In genomic region chr13:29185545-29185944, GRCm38 (mm10) we compare ENCODE assay signal across 26 mouse cellular contexts.
DNase-seq lines count a peak whose midpoint lies in the region; ATAC-seq and TF ChIP-seq lines count a peak whose summit lies in the region.
"Had no signal": no experiment of that assay in that cellular context is flagged by ENCODE, and none has a peak within 500 bp of the region (broad histone marks: within the 10 kb centered on the region; RNA-seq: fewer than 3 reads in every experiment).

No protein-coding gene starts in this region.

- no peak for TF ChIP-seq POLR2A in limb, embryonic 14.5 days (IDR thresholded peaks at IDR 0.05; ENCODE audit: borderline replicate concordance, extremely low read depth, insufficient read depth, insufficient read length)

- no peaks in the 10 kb centered on the region for H3K9me3 ChIP-seq in heart, embryonic 14.5 days (ENCODE audit: control insufficient read depth, low read length)
- no peaks in the 10 kb centered on the region for H3K9me3 ChIP-seq in limb, embryonic 14.5 days (ENCODE audit: control insufficient read depth, low read length)
- H3K9me3 ChIP-seq in limb, embryonic 10.5 days (replicated peaks) = no peaks in the 10 kb centered on the region
- H3K9me3 ChIP-seq in embryonic facial prominence, embryonic 15.5 days (replicated peaks) = no peaks in the 10 kb centered on the region
- H3K9me3 ChIP-seq: forebrain, embryonic 13.5 days; kidney, embryonic 15.5 days; limb, embryonic 12.5 days; megakaryocyte, embryonic 14.5 days; midbrain, embryonic 12.5 days; neural tube, embryonic 13.5 days had no signal

- ATAC-seq in heart, embryonic 14.5 days (ENCODE audit: insufficient number of reproducible peaks, insufficient read depth, low FRiP score, low read depth) = no peak
- ATAC-seq in limb, embryonic 14.5 days (ENCODE audit: low FRiP score, low read depth) = no peak
- ATAC-seq in embryonic facial prominence, embryonic 15.5 days (ENCODE audit: insufficient number of reproducible peaks, low FRiP score, low TSS enrichment, low read depth) = peak; percentile 47; the same call in 1 of the 2 replicates
- ATAC-seq: forebrain, embryonic 13.5 days; intestine, postnatal 0 days; Patski had no signal

- no peaks in the 10 kb centered on the region for H3K27me3 ChIP-seq in heart, embryonic 14.5 days (ENCODE audit: control insufficient read depth, insufficient read depth, low read length)
- no peaks in the 10 kb centered on the region for H3K27me3 ChIP-seq in limb, embryonic 14.5 days (ENCODE audit: control insufficient read depth, insufficient read depth, low read length)
- no peaks in the 10 kb centered on the region for H3K27me3 ChIP-seq in limb, embryonic 10.5 days (ENCODE audit: low read depth, poor library complexity, severe bottlenecking)
- H3K27me3 ChIP-seq in embryonic facial prominence, embryonic 15.5 days = no peaks in the 10 kb centered on the region
- H3K27me3 ChIP-seq: forebrain, embryonic 13.5 days; kidney, embryonic 15.5 days; limb, embryonic 12.5 days; megakaryocyte, embryonic 14.5 days; midbrain, embryonic 12.5 days; neural tube, embryonic 13.5 days; Patski had no signal

- DNase-seq in heart, adult 11 months = peak; percentile 45
- no peak for DNase-seq in heart, postnatal 14 days
- no peak for DNase-seq in heart, postnatal 36 days
- DNase-seq in limb, embryonic 14.5 days (ENCODE audit: low spot score) = peak; percentile 10
- no peak for DNase-seq in limb, embryonic 10.5 days (ENCODE audit: low spot score)
- no peak for DNase-seq in ovary, postnatal 14 days (ENCODE audit: low spot score)
- DNase-seq: adrenal gland, postnatal 10 days; cerebellum, adult 8-10 months; cerebellum, postnatal 25 days; gastrocnemius, postnatal 25 days; kidney, postnatal 25 days; lung, postnatal 36 days; thymus, postnatal 4 days had no signal

- no peak overlapping the region for H3K4me3 ChIP-seq in heart, embryonic 14.5 days (ENCODE audit: control insufficient read depth in 1 of 2, insufficient read depth in 1 of 2, low read depth in 1 of 2, low read length in 2 of 2)
- H3K4me3 ChIP-seq in limb, embryonic 14.5 days (replicated peaks; ENCODE audit: low read length) = no peak overlapping the region
- H3K4me3 ChIP-seq in limb, embryonic 10.5 days = no peak overlapping the region
- no peak overlapping the region for H3K4me3 ChIP-seq in embryonic facial prominence, embryonic 15.5 days (replicated peaks)
- H3K4me3 ChIP-seq: forebrain, embryonic 13.5 days; kidney, embryonic 15.5 days; limb, embryonic 12.5 days; megakaryocyte, embryonic 14.5 days; midbrain, embryonic 12.5 days; myocyte; neural tube, embryonic 13.5 days had no signal

- peaks cover 13 to 41% of the 10 kb centered on the region in 2 experiments for H3K4me1 ChIP-seq in heart, embryonic 14.5 days (ENCODE audit: control insufficient read depth in 2 of 2, insufficient read depth in 2 of 2, low read length in 2 of 2)
- H3K4me1 ChIP-seq in limb, embryonic 14.5 days (ENCODE audit: control insufficient read depth, insufficient read depth, low read length) = peaks cover 6% of the 10 kb centered on the region; the same call in 1 of the 2 replicates
- H3K4me1 ChIP-seq in limb, embryonic 10.5 days = peaks cover 15% of the 10 kb centered on the region
- H3K4me1 ChIP-seq in embryonic facial prominence, embryonic 15.5 days = no peaks in the 10 kb centered on the region
- H3K4me1 ChIP-seq: forebrain, embryonic 13.5 days; megakaryocyte, embryonic 14.5 days; neural tube, embryonic 13.5 days had no signal

- H3K27ac ChIP-seq in heart, embryonic 14.5 days (replicated peaks in 1 of 2; ENCODE audit: control insufficient read depth in 1 of 2, insufficient read depth in 1 of 2, low read depth in 2 of 2, low read length in 2 of 2) = peak overlapping the region; percentile 62 to 70; a peak in 3 of 4 replicates
- no peak overlapping the region for H3K27ac ChIP-seq in limb, embryonic 14.5 days (replicated peaks; ENCODE audit: low read depth, low read length)
- no peak overlapping the region; the same call in 1 of the 2 replicates for H3K27ac ChIP-seq in limb, embryonic 10.5 days
- no peak overlapping the region for H3K27ac ChIP-seq in embryonic facial prominence, embryonic 15.5 days (replicated peaks)
- H3K27ac ChIP-seq: forebrain, embryonic 13.5 days; hindbrain, embryonic 14.5 days; kidney, embryonic 15.5 days; limb, embryonic 12.5 days; midbrain, embryonic 12.5 days; neural tube, embryonic 13.5 days had no signal

- intact Hi-C loops in heart, postnatal 14 days (cut with DNase I) = no loop called here
- intact Hi-C loops in heart, postnatal 36 days (cut with DNase I) = no loop called here

- no peak overlapping the region for H3K9ac ChIP-seq in heart, embryonic 14.5 days (ENCODE audit: low read length)
- H3K9ac ChIP-seq in limb, embryonic 14.5 days (ENCODE audit: low read depth, low read length, severe bottlenecking) = no peak overlapping the region
- no peak overlapping the region for H3K9ac ChIP-seq in embryonic facial prominence, embryonic 15.5 days
- H3K9ac ChIP-seq: forebrain, embryonic 13.5 days; hindbrain, embryonic 14.5 days; kidney, embryonic 15.5 days; limb, embryonic 12.5 days; midbrain, embryonic 12.5 days; neural tube, embryonic 13.5 days had no signal

- no peaks in the 10 kb centered on the region for H3K36me3 ChIP-seq in heart, embryonic 14.5 days (ENCODE audit: control insufficient read depth, insufficient read depth, low read length)
- no peaks in the 10 kb centered on the region for H3K36me3 ChIP-seq in limb, embryonic 14.5 days (ENCODE audit: control insufficient read depth, insufficient read depth, low read length)
- H3K36me3 ChIP-seq in limb, embryonic 10.5 days = no peaks in the 10 kb centered on the region
- H3K36me3 ChIP-seq in embryonic facial prominence, embryonic 15.5 days = no peaks in the 10 kb centered on the region
- H3K36me3 ChIP-seq: kidney, embryonic 15.5 days; limb, embryonic 12.5 days; midbrain, embryonic 12.5 days; neural tube, embryonic 13.5 days had no signal

- WGBS in heart, embryonic 14.5 days = 22% methylated on average over 4 of the region's 4 CpGs
- 52% methylated on average over 4 of the region's 4 CpGs for WGBS in limb, embryonic 14.5 days
- WGBS in limb, embryonic 10.5 days = 59% methylated on average over 4 of the region's 4 CpGs
- WGBS in embryonic facial prominence, embryonic 15.5 days = 62% methylated on average over 4 of the region's 4 CpGs

- no peak overlapping the region for H3K4me2 ChIP-seq in heart, embryonic 14.5 days (ENCODE audit: low read length)
- no peak overlapping the region for H3K4me2 ChIP-seq in limb, embryonic 14.5 days (replicated peaks; ENCODE audit: low read depth, low read length, severe bottlenecking)
- H3K4me2 ChIP-seq in embryonic facial prominence, embryonic 15.5 days (replicated peaks) = no peak overlapping the region
- H3K4me2 ChIP-seq: forebrain, embryonic 13.5 days; hindbrain, embryonic 14.5 days; kidney, embryonic 15.5 days; limb, embryonic 12.5 days; liver, embryonic 11.5 days; midbrain, embryonic 12.5 days; neural tube, embryonic 13.5 days had no signal

Comparison
In these comparisons a context has a peak if more than half of its experiments do, and no peak if none do; other contexts are left out.
1. DNase-seq: peak in heart, adult 11 months (single experiment) and limb, embryonic 14.5 days (single experiment); none in heart, postnatal 14 days (0 of 2), heart, postnatal 36 days (0 of 2), limb, embryonic 10.5 days (single experiment) and ovary, postnatal 14 days (single experiment).
2. H3K27ac ChIP-seq: peak in heart, embryonic 14.5 days (2 of 2); none in limb, embryonic 14.5 days (single experiment), limb, embryonic 10.5 days (single experiment) and embryonic facial prominence, embryonic 15.5 days (single experiment).